Mouse (Mus musculus) c-Kit-positive CD71-negative TER-119-negative erythroid progenitor cells, embryonic 14.5 days (primary cell): ENCODE data around the gene Gm49337.

ENCODE experiments used
- DNase-seq: peaks from one replicate; pipeline ENCODE4 v3.0.0-alpha.2; 2013; ENCODE audit warnings: low read depth

Gm49337 gene

GRCm38 (mm10) chr4:116164759-116165554 is 8.2 kb upstream of the Gm49337 start:
- DNase-seq, result no peak

- no peak for DNase-seq
These were observed 7.3 kb upstream of the Gm49337 start for GRCm38 (mm10) chr4:116165708-116166407.

- no peak for DNase-seq
These were observed 5.8 kb upstream of the Gm49337 start, which contains the start of gene Tspan1 for GRCm38 (mm10) chr4:116167404-116167803. Gene Tspan1, minus strand, starts transcription at chr4:116167601.

- DNase-seq, result no peak
These were observed 4.4 kb upstream of the Gm49337 start for GRCm38 (mm10) chr4:116168617-116169352.

GRCm38 (mm10) chr4:116169353-116169672 is 3.9 kb upstream of the Gm49337 start:
- no peak for DNase-seq

- DNase-seq, result no peak
These were observed 568 bp downstream of the Gm49337 start for GRCm38 (mm10) chr4:116173752-116174151.

- DNase-seq, result no peak
These were observed 1.4 kb downstream of the Gm49337 start for GRCm38 (mm10) chr4:116174466-116175116.

GRCm38 (mm10) chr4:116175136-116175535 is 2.0 kb downstream of the Gm49337 start:
- DNase-seq, result no peak

- DNase-seq, result no peak
These were observed 2.7 kb downstream of the Gm49337 start for GRCm38 (mm10) chr4:116175711-116176542.

- no peak for DNase-seq
These were observed 3.4 kb downstream of the Gm49337 start for GRCm38 (mm10) chr4:116176543-116176988.

GRCm38 (mm10) chr4:116177140-116177539 is 4.0 kb downstream of the Gm49337 start:
- no peak for DNase-seq

GRCm38 (mm10) chr4:116182079-116182478 is 8.9 kb downstream of the Gm49337 start:
- no peak for DNase-seq

- no peak for DNase-seq
These were observed 9.6 kb downstream of the Gm49337 start for GRCm38 (mm10) chr4:116182745-116183144.

- DNase-seq, result no peak
These were observed 11.9 kb downstream of the Gm49337 start for GRCm38 (mm10) chr4:116185083-116185482.

- DNase-seq, result no peak
These were observed 19.2 kb downstream of the Gm49337 start for GRCm38 (mm10) chr4:116192286-116192835.

GRCm38 (mm10) chr4:116193583-116194383 is 20.6 kb downstream of the Gm49337 start:
- DNase-seq, result no peak

GRCm38 (mm10) chr4:116198422-116198821 is 25.2 kb downstream of the Gm49337 start:
- no peak for DNase-seq

GRCm38 (mm10) chr4:116204422-116204821 is 31.2 kb downstream of the Gm49337 start:
- no peak for DNase-seq

- DNase-seq, result no peak
These were observed 33.3 kb downstream of the Gm49337 start for GRCm38 (mm10) chr4:116206531-116206930.

- no peak for DNase-seq
These were observed 35.7 kb downstream of the Gm49337 start for GRCm38 (mm10) chr4:116208891-116209290.
